Mouse (Mus musculus) hematopoietic stem cell, adult 5-6 weeks (primary cell): ENCODE data around the gene Csrnp3. TPM values are rescaled to one million over a fixed set of nuclear protein-coding genes. Genes with fewer than 3 reads are reported as not detected.

ENCODE experiments used
- ATAC-seq, 2 experiments: fragments of 125-278 bp in 1 of 2; replicated peaks in 1 of 2; 2 replicates each; pipeline ENCODE4 v1.8.0; 2016 to 2017; ENCODE audit warnings: inconsistent platforms in 2 of 2, mild to moderate bottlenecking in 2 of 2, moderate number of reproducible peaks in 2 of 2, low read depth in 1 of 2, moderate TSS enrichment in 1 of 2; ENCODE audit not compliant: low FRiP score in 2 of 2, poor library complexity in 2 of 2, severe bottlenecking in 2 of 2, insufficient read depth in 1 of 2, low TSS enrichment in 1 of 2
- total RNA-seq: library from RNA; stranded (forward); fragments of 172-1452, 232-1000 nt; gene quantifications from 2 replicates; pipeline ENCODE4 v1.2.3, GENCODE M21; 2017

The Csrnp3 gene
- total RNA-seq, 1 experiment from 2014 or later: 0.89 TPM

- ATAC-seq: no peak
Measured at GRCm38 (mm10) chr2:65985706-65986105, 140.1 kb downstream of the Csrnp3 start.

DNA sequence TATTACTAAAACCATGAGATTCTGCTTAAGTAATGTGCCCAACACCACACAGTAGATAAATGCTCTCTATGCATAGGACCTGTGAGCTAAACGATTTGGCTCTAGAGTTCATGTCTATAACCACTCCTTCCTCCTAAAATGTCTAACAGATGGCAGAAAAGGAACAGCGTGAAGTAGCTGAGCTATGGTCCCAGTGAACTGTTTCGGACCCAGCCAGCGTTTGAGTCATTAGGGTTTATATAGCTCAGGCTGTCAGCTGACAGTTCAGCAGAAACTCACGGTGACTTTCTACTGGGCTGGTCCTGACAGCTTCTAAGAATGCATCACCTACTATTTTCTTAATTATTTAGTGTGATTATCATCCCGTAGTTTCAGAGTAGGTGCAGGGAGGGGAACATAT is 141.5 kb downstream of the Csrnp3 start:
- ATAC-seq: no peak

DNA sequence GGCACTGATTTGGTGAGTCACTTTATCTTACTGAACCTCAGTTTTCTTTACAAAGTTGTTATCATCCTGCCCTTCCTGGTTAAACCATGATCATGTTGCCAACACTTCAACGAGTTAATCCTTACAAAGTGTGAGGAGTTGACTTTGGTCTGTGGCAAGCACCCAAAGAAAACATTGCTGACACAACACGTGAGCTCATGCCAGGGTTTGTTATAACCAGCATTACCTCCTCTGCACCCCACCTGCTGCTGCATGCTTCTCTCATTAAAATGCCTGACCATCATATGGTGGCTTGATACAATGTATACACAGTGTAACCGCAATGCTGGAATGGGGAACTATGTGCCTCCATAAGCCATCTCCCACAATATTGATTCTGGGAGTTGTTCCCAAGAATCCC is 142.0 kb downstream of the Csrnp3 start:
- no peak for ATAC-seq

DNA sequence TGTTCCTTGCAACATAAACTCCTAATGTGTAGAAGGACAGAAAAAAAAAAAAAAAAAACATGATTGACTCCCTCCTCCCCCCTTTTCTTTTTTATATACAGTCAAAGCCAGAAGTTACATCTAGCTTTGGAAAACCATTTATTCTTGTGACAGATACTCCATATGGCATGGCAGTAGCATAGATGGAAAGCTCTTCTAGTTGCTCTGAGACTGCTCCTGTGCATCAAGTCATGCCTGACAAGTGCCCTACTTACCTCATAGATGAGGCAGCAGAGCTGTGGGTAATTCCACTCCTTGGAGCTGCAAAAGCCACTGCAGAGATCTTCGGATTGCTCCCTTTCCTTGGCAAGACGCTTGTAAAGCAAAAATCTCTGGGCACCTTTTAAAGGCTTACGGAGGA is 143.2 kb downstream of the Csrnp3 start:
- ATAC-seq: no peak

GRCm38 (mm10) chr2:65990108-65990507 is 144.5 kb downstream of the Csrnp3 start:
- ATAC-seq: peak in 1 of 2 experiments; percentile 80; a peak in 3 of 4 replicates

DNA sequence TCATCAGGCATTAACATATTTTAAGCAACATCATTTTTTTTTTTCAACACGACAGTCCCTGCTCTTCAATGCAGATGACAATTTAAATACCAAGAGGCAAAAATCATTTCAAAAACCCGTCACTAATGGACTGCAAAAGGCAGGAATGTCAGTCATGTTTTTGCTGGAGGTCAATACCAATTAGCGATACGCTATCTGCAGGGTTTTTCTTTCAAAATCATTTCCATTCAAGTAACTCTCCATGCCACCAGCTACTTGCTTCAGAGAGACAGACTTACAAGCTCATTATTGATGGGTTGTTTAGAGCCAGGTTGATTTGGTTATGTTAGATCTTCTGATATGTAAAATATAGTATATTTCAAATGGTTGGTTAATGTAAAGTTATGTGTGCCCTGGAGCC is 145.2 kb downstream of the Csrnp3 start:
- ATAC-seq: no peak

- ATAC-seq: no peak
Measured at GRCm38 (mm10) chr2:65993371-65993770, 147.8 kb downstream of the Csrnp3 start.

- ATAC-seq: no peak
Measured at GRCm38 (mm10) chr2:65994886-65995468, 149.4 kb downstream of the Csrnp3 start.

- no peak for ATAC-seq
Measured at GRCm38 (mm10) chr2:65998747-65999146, 153.2 kb downstream of the Csrnp3 start.

DNA sequence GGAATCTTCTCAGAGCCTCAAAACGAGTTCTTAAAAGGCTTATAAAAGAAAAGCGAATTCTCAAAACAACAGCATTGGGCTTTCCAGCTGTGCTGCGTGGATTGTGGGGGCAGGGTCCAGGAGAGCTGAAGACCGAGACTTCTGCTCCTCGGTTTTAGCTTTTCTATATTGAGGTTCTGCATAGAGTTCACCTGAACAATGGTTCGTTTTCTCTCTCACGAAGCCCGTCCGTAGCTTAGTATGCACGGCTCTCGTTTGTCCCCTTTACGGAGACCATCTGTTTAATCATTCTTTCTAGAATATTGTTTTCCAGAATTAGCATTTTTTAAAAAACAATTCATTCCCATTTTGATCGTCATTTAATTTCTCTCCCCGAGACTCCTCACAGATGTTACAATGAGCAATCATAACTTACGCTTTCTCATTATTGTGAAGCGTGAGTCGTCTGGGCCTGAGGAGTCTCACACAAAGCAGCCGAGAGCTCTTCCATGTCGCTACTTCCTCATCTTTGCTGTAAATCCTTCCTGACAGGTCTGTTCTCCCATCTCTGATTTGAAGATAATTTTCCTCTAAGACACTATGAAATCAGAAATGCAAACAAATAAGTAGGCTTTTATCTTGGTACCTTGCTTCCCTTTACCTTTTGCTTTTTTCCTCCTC is 163.6 kb downstream of the Csrnp3 start:
- ATAC-seq: no peak

DNA sequence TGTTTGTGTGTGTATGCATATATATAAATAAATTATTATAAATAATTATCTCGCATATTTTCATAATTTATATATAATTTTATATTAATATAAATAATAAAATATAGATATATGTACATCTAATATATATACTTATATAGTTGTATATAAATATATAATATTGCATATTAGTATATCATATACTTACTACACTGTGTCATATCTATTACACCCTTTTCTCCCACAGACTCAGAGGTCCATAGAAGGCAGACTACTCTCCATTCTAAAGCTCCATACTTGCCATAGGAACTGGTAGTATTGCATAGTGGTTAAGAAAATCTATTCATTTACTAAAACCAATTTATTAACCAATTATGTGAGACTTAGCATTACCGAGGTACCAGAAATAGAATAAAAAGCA is 164.1 kb downstream of the Csrnp3 start:
- no peak for ATAC-seq

- ATAC-seq: no peak
Measured at GRCm38 (mm10) chr2:66018711-66019110, 173.1 kb downstream of the Csrnp3 start.

- no peak for ATAC-seq
Measured at GRCm38 (mm10) chr2:66019235-66019634, 173.7 kb downstream of the Csrnp3 start.

GRCm38 (mm10) chr2:66023419-66023818 is 177.9 kb downstream of the Csrnp3 start:
- no peak for ATAC-seq

DNA sequence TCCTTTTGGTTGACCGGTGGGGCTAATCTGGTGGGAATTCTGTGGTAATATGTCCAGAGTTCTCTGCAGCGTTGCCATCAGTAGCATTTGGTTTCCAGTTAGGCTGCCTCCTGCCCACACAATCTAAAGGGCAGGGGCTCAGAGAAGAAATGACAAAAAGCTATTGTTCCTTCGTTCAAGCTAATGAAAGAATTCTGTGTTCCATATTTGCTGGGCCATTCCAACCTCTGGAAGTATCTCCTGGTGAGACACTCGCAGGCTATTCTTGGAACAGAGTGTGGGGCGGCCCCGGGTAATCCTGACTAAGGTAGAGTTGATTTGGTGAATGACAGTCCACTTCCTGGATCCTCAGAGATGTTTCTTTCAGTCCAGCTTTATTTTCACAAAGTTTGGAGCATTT is 179.3 kb downstream of the Csrnp3 start:
- no peak for ATAC-seq

DNA sequence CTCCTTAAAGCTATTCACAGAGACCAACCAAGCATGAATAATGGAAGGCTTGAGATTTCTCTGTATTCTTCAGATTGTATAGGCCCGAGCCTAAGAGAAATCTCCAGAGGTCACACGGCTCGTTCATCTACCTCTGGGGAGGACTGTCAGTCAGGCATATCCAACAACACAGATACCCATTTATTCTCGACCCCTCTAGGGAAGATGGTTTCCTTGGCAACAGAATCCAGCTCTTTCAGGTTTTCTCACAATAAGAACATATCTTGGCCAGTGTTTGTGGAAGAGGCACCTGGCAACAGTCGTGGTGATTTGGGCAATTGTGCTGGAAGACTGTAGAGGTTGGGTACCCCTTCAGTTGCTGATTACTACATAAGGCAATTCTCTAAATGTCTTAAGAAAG is 183.2 kb downstream of the Csrnp3 start:
- ATAC-seq: no peak

- ATAC-seq: no peak
Measured at GRCm38 (mm10) chr2:66034907-66035679, 189.5 kb downstream of the Csrnp3 start.

- ATAC-seq: no peak
Measured at GRCm38 (mm10) chr2:66040611-66041010, 195.0 kb downstream of the Csrnp3 start.
